Mouse (Mus musculus) embryo, embryonic 10.5 days (tissue): ENCODE data around the gene Accs.
A peak's percentile ranks its signal among the peaks of the same experiment; 100 is the strongest.

Experiments used
- DNase-seq: peaks from one replicate; pipeline ENCODE4 v3.0.0-alpha.2; 2015; ENCODE audit warnings: low spot score

Gene Accs

DNA sequence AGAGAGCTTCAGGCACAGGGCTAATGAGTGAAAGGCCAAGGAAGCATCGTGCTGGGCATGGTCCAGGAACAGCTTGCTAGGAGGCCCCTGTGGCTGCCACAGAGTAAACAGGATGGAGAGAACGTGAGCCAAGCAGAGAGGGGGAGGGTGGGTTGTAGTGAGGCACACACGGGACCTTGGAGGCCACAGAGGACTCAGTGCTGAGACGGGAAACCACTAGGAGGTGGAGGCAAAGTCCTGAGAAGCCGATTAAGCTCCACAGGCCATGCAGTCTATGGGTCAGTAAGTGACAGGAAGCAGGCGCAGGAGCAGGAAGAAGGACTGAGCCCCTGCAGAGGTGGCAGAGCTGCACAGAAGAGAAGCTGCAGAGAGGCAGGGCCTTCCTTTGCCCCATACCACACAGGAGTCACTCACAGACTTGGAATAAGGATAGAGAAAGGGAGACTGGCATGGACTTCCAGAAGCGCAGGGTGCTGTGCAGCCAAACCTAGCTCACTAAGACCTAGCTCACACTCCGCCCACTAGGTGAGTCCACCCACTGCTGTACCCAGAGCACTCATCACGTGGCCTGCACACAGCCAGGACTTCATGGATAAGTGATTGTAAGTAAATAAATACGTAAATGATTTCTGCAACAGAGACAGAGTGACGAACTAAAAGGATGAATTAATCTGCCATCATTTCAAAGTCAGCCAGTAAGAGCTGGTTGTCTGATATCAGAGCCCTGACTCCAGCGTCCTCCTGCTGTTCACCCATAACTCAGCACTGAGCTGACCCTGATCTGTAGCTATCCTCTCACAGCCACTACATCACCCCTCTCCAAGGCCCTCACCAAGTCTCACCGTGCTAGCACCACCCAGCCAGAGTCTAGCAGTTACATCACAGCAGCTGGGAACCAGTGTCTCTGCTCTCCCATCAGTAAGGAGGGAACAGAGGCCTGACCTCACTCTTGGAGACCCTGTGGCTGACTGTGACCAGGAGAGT, 57.9 kb downstream of the Accs start:
- DNase-seq = no peak

DNA sequence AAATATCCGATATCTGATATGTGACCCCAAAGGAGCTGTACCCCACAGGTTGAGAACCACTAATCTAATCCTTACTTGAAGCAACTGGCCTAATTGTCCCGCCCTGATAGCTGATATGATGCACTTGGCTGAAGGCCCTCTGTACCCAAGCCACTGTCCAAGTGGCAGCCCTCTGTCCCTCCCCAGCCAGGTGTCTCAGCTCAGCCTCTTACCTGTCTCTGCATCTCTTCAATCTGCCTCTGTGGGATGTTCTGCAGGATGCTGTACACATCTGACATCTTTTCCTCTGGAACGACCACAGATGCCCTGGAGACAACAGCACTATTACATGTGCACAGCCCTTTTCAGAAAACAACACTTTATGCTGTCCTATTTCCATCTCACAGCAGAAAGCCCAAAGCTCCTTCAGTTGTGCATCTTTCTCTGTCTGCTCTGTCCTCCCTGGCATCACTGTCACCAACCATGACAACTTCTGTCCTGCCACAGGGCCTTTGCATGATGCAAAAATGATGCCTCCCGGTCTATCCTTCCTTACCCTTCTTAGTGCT, 58.9 kb downstream of the Accs start:
- no peak for DNase-seq

DNA sequence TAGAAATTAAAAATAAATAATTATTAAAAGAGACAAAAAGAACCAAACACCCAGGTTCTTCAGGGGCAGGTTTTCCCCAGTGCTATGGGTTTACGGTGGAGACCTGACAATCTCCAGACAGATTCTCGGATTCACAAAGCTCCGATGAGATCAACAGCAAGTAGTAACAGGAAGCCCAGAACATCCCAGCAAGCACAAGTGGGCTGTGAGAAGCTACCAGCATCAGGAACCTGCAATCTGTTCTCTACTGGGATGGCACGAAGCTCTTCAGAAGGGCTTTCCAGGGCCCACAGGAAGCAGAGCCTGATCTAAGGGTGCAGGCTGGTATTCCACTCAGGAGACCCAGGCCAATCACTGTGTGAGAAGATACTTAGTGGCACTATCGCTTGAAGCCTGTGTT, 61.2 kb downstream of the Accs start:
- DNase-seq = no peak

DNA sequence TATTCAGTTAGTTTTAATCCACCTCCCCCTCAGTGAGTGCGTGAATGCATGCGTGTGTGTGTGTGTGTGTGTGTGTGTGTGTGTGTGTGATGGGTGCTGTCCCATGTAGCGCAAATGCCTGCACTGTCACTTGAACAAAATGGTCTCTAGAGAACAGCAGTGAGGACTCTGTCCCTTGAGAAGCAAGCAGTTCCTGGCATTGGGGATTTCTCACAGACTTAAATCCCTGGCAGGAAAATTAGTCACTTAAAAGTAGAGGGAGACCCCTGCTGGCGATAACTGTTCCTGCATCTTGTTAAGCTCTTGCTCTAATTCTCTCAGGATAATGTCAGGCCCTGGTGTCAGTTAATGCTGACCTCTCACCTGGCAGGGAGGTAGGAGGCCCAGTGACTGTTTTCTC, 63.6 kb downstream of the Accs start:
- DNase-seq = peak; percentile 96

DNA sequence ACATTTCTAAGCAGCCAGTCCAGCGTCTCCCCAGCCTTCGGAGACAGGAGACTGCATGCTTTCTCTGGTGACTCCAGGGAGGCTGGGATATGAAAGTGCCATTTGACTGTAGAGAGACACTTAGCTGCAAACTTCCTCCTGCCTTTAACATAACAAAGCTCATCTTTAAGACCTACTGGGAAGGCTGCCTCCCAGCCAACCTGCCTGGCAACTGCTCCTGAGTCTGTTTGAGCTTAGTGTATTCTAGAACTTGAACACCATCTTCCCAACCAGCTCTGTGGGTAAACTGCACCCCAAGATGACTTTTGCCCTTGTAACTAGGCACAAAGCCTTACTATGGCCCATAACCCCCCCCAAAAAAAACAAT, 64.3 kb downstream of the Accs start:
- no peak for DNase-seq

DNA sequence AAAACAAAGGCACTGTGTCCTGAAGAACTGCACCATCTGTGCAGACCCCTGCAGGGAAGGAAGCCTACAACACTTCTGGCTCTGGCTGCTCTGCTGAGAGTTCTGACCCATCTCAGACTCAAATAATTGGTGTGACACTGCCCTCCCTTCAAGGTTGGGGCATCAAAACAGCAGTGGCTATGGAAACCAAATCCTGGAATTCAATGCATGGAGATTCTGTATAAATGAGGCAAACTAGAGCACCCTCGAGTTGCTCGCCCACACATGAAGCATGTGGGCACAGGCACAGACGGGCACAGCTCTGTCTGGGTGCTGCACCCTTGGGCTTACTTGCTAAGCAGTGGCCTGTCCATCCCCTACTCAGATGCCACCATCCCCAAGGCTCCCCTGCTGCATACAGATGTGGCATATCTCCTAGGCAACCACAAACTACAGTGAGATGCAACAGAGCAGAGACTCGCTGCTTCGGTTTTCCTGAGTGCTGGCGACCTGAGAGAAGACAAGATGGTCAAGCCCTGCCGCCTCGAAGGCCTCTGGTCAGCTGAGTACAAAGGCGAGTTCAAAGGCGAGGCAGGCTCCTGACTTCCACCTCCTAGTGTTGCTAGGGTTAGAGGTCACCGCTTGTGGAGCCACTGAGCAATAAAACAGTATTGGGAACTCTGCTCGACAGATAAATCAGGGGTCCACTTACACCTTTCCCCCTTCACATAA, 64.9 kb downstream of the Accs start:
- peak; percentile 70 for DNase-seq

DNA sequence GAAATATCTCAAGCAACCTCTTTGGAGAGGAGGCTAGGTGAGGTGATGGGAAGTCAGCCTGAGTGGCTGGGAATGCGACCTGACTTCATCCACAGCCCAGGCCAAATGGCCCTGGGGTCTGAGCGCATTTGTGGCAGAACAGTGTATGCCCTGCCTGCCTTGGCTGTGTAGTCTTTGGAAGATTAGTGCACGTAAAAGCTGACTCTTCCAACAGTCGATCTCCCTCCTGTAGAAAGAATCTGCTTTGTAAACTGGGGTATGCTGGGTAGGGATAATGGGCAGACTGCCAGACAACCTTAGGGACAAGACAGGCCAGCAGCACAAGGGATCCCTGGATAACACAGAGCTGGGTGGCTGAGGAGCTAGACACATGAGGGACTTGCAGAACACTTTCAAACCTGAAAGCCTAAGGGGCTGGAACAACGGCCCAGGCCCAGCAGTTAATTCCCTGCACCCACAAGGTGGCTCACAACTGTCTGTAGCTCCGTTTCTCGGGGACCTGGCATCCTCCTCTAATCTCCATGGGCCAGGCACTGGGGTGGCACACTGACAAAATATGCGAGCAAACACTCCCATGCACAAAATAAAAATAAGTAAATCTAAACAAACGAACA, 65.7 kb downstream of the Accs start:
- DNase-seq = no peak
